Mouse (Mus musculus) urinary bladder, adult 18-20 months (tissue): ENCODE measurements around the gene Mfsd14a.

Source experiments
- DNase-seq, 2 experiments: peaks; one replicate each; pipeline ENCODE4 v3.0.0; 2022; ENCODE audit warnings: low spot score in 2 of 2, mixed read lengths in 2 of 2

Mfsd14a gene

GRCm38 (mm10) chr3:116653278-116653945, 9.1 kb downstream of the Mfsd14a start:
- no peak for DNase-seq

- DNase-seq: no peak
Observed at GRCm38 (mm10) chr3:116652033-116652446, 10.4 kb downstream of the Mfsd14a start.

GRCm38 (mm10) chr3:116650698-116651097, 11.8 kb downstream of the Mfsd14a start:
- no peak for DNase-seq

GRCm38 (mm10) chr3:116648805-116649204, 13.7 kb downstream of the Mfsd14a start:
- no peak for DNase-seq

- DNase-seq: no peak
Observed at GRCm38 (mm10) chr3:116646387-116646786, 16.1 kb downstream of the Mfsd14a start.

- DNase-seq: no peak
Observed at GRCm38 (mm10) chr3:116642373-116642772, 20.1 kb downstream of the Mfsd14a start.

GRCm38 (mm10) chr3:116641811-116642371, 20.6 kb downstream of the Mfsd14a start:
- DNase-seq: no peak

- no peak for DNase-seq
Observed at GRCm38 (mm10) chr3:116640024-116640423, 22.5 kb downstream of the Mfsd14a start.

GRCm38 (mm10) chr3:116638572-116638971, 23.9 kb downstream of the Mfsd14a start:
- no peak for DNase-seq

GRCm38 (mm10) chr3:116637693-116638476, 24.6 kb downstream of the Mfsd14a start:
- DNase-seq: no peak

- no peak for DNase-seq
Observed at GRCm38 (mm10) chr3:116635799-116636198, 26.7 kb downstream of the Mfsd14a start.

GRCm38 (mm10) chr3:116634853-116635252, 27.6 kb downstream of the Mfsd14a start:
- DNase-seq: no peak

GRCm38 (mm10) chr3:116634091-116634490, 28.4 kb downstream of the Mfsd14a start:
- DNase-seq: no peak

GRCm38 (mm10) chr3:116632971-116633370, 29.5 kb downstream of the Mfsd14a start:
- no peak for DNase-seq

GRCm38 (mm10) chr3:116631459-116631858, 31.0 kb downstream of the Mfsd14a start:
- DNase-seq: no peak

- no peak for DNase-seq
Observed at GRCm38 (mm10) chr3:116622641-116623040, 39.8 kb downstream of the Mfsd14a start.

GRCm38 (mm10) chr3:116620636-116621370, 41.7 kb downstream of the Mfsd14a start:
- DNase-seq: no peak

GRCm38 (mm10) chr3:116618855-116619254, 43.6 kb downstream of the Mfsd14a start:
- no peak for DNase-seq

- DNase-seq: no peak
Observed at GRCm38 (mm10) chr3:116615318-116616068, 47.0 kb downstream of the Mfsd14a start.

GRCm38 (mm10) chr3:116614295-116614892, 48.1 kb downstream of the Mfsd14a start, which contains the start of gene Trmt13:
Trmt13 (minus strand) TSS chr3:116614587.
- peak in 1 of 2 experiments; percentile 22 for DNase-seq

GRCm38 (mm10) chr3:116604570-116604969, 57.9 kb downstream of the Mfsd14a start:
- no peak for DNase-seq
